Mouse (Mus musculus) neural tube, embryonic 14.5 days (tissue): ENCODE measurements around the gene Wnt1. TPM values are rescaled to one million over a fixed set of nuclear protein-coding genes. Genes with fewer than 3 reads are reported as not detected.
A peak's percentile ranks its signal among the peaks of the same experiment; 100 is the strongest.

Experiments used
- ATAC-seq: fragments of 200-750 bp; cut with Nextera tagmentation; 2 replicates; pipeline ENCODE4 v1.8.0; 2017; ENCODE audit warnings: low read depth, mild to moderate bottlenecking, moderate TSS enrichment, moderate library complexity
- H3K27ac ChIP-seq: fragments of 300-500 bp; sonication (generic); 2 replicates; pipeline ENCODE4 v1.5.1; 2014; ENCODE audit warnings: low read depth, mild to moderate bottlenecking, control low read depth, low read length, moderate library complexity, mixed read lengths
- H3K27me3 ChIP-seq: fragments of 300-500 bp; sonication (generic); 2 replicates; pipeline ENCODE4 v1.6.1; 2014; ENCODE audit warnings: low read length; ENCODE audit not compliant: control insufficient read depth, insufficient read depth
- H3K36me3 ChIP-seq: fragments of 300-500 bp; sonication (generic); 2 replicates; pipeline ENCODE4 v1.6.1; 2014; ENCODE audit warnings: low read length, mixed read lengths; ENCODE audit not compliant: control insufficient read depth, insufficient read depth
- H3K4me1 ChIP-seq: fragments of 300-500 bp; sonication (generic); 2 replicates; pipeline ENCODE4 v1.6.1; 2014; ENCODE audit warnings: low read length; ENCODE audit not compliant: control insufficient read depth, insufficient read depth
- H3K4me2 ChIP-seq: fragments of 300-500 bp; sonication (generic); 2 replicates; pipeline ENCODE4 v1.6.1; 2014; ENCODE audit warnings: mild to moderate bottlenecking, low read depth, low read length, control low read depth
- H3K4me3 ChIP-seq: fragments of 300-500 bp; sonication (generic); 2 replicates; pipeline ENCODE4 v1.5.1; 2014; ENCODE audit warnings: low read depth, low read length, control low read depth, mixed read lengths
- H3K9ac ChIP-seq: fragments of 300-500 bp; sonication (generic); replicated peaks from 2 replicates; pipeline ENCODE4 v1.6.1; 2014; ENCODE audit warnings: low read depth, mild to moderate bottlenecking, control low read depth, low read length, mixed read lengths
- H3K9me3 ChIP-seq: fragments of 300-500 bp; sonication (generic); 2 replicates; pipeline ENCODE4 v1.6.1; 2016; ENCODE audit warnings: low read length; ENCODE audit not compliant: control insufficient read depth
- WGBS: fragments of 180-500 bp; shearing (Covaris S2); extraction: QIAGEN DNeasy Blood & Tissue Kit; methylation state at CpG from one replicate; pipeline ENCODE4 v1.1.7; 2014; 5-methylcytosine and 5-hydroxymethylcytosine counted together
- polyA plus RNA-seq: library from polyadenylated mRNA; unstranded; fragments of >200 nt; fragmentation: Nextera tagmentation; extraction: Ambion mirVana; gene quantifications from 2 replicates; pipeline ENCODE4 v1.2.1, GENCODE M21; 2014

Gene Wnt1
- polyA plus RNA-seq, 1 experiment from 2014 or later: 1.9 TPM

DNA sequence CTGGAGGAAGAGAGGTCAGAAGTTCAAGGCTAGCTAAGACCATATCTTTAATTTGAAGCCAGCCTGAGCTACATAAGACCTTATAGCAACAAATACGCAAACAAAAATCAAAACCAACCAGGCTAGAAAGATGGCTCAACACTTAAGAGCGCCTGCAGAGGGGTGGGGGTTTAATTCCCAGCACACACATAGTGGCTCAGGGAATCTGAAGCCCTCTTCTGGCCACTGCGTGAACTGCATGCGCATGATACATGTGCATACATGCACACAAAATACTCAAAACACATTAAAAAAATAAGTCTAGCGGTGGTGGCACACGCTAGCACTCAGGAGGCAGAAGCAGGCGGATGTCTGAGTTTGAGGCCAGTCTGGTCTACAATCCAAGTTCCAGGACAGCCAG is 3.9 kb upstream of the Wnt1 start:
- no peak for ATAC-seq

DNA sequence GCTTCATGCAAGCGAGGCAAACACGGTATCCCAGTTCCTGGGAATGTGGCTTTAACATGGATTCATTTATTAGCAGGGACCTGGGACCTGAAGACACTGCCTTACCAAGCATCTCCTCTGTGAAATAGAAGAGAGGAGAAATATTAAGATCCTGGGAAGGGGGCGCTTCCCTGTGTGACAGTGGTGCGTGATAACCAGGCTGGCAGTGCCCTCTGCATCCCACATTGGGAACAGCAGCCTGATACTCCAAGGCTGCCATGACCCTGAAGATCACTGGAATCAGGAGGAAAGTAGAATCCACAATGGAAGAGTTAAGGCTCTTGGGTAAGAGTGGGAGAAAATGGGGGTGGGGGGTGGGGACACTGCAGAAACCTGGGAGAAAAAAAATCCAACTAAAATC is 1.7 kb upstream of the Wnt1 start:
- H3K4me3 ChIP-seq: no peak overlapping the region
- peaks cover 49% of the 10 kb centered on the region for H3K27me3 ChIP-seq
- WGBS: 29% methylated on average over 4 of the region's 4 CpGs
- peaks cover 10% of the 10 kb centered on the region; the same call in 1 of the 2 replicates for H3K4me1 ChIP-seq
- H3K9ac ChIP-seq: no peak overlapping the region
- no peak overlapping the region for H3K27ac ChIP-seq
- no peak for ATAC-seq
- H3K9me3 ChIP-seq: no peaks in the 10 kb centered on the region
- H3K36me3 ChIP-seq: no peaks in the 10 kb centered on the region
- no peak overlapping the region for H3K4me2 ChIP-seq

More for the DNA sequence above, 3.9 kb upstream of the Wnt1 start:
- Histone ChIP-seq H3K4me2 (no peak overlapping the region), H3K4me3 (no peak overlapping the region), H3K27me3 (peaks cover 38% of the 10 kb centered on the region), H3K27ac (no peak overlapping the region), H3K9me3 (no peaks in the 10 kb centered on the region), H3K36me3 (no peaks in the 10 kb centered on the region), H3K4me1 (no peaks in the 10 kb centered on the region), H3K9ac (no peak overlapping the region)
- 31% methylated on average over 7 of the region's 7 CpGs for WGBS

DNA sequence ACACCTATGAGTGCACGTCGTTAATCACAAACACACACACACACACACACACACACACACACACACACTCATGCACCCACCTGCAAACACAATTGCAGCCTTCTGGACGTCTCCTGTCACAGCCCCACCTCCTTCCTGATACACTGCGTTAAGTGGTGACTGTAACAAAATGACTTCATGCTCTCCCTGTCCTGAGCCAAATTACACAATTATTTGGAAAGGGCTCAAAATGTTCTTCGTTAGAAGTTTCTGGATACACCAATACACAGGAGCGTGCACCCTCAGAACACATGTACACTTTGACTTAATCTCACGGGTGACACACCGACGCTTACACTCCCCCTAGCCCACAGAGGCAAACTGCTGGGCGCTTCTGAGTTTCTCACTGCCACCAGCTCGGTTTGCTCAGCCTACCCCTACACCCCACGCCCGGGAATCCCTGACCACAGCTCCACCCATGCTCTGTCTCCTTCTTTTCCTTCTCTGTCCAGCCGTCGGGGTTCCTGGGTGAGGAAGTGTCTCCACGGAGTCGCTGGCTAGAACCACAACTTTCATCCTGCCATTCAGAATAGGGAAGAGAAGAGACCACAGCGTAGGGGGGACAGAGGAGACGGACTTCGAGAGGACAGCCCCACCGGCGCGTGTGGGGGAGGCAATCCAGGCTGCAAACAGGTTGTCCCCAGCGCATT is 541 bp upstream of the Wnt1 start:
- H3K4me3 ChIP-seq: no peak overlapping the region
- no peak for ATAC-seq
- no peak overlapping the region for H3K4me2 ChIP-seq
- peaks cover 59% of the 10 kb centered on the region for H3K27me3 ChIP-seq
- no peak overlapping the region for H3K27ac ChIP-seq
- H3K4me1 ChIP-seq: peaks cover 10% of the 10 kb centered on the region; the same call in 1 of the 2 replicates
- H3K36me3 ChIP-seq: no peaks in the 10 kb centered on the region
- H3K9ac ChIP-seq: no peak overlapping the region
- H3K9me3 ChIP-seq: no peaks in the 10 kb centered on the region
- 14% methylated on average over 24 of the region's 24 CpGs for WGBS

DNA sequence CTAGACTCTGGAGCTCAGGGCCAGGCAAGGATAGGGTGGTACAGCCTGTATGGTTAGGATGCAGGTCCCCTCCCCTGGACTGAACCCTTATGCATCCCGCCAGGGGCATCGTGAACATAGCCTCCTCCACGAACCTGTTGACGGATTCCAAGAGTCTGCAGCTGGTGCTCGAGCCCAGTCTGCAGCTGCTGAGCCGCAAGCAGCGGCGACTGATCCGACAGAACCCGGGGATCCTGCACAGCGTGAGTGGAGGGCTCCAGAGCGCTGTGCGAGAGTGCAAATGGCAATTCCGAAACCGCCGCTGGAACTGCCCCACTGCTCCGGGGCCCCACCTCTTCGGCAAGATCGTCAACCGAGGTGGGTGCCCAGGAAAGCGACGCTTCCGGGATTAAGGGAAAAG is 1.1 kb downstream of the Wnt1 start:
- Histone ChIP-seq H3K9me3 (no peaks in the 10 kb centered on the region), H3K4me3 (peak overlapping the region; percentile 16; the same call in 1 of the 2 replicates), H3K4me1 (peaks cover 10% of the 10 kb centered on the region; the same call in 1 of the 2 replicates), H3K27me3 (peaks cover 76% of the 10 kb centered on the region), H3K4me2 (no peak overlapping the region), H3K27ac (no peak overlapping the region), H3K9ac (no peak overlapping the region), H3K36me3 (no peaks in the 10 kb centered on the region)
- ATAC-seq: no peak
- WGBS: under 1% methylated on average over 23 of the region's 23 CpGs

DNA sequence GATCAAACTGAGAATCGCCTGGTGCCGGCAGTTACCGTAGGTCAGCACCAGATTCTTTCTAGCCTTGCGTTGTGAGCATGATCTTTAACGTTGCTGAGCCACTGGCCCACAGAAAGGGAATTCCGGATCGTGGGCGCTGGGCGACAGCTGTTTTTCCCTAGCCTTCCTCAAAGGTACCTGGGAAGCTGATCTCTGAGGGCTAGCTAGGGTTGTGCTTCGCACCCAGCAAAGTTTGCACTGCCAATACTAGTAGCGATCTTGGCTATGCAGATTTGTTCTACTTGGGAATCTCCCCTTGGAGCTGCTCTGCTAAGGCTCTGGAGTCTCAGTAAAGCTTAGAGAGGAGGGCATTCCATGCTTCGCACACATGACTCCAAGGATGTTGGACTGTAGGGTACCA is 1.6 kb downstream of the Wnt1 start:
- Histone ChIP-seq H3K4me3 (peak overlapping the region; percentile 16; the same call in 1 of the 2 replicates), H3K27me3 (peaks cover 80% of the 10 kb centered on the region), H3K9me3 (no peaks in the 10 kb centered on the region), H3K4me2 (no peak overlapping the region), H3K9ac (no peak overlapping the region), H3K4me1 (peaks cover 10% of the 10 kb centered on the region; the same call in 1 of the 2 replicates), H3K27ac (no peak overlapping the region), H3K36me3 (no peaks in the 10 kb centered on the region)
- no peak for ATAC-seq
- 1% methylated on average over 12 of the region's 12 CpGs for WGBS

DNA sequence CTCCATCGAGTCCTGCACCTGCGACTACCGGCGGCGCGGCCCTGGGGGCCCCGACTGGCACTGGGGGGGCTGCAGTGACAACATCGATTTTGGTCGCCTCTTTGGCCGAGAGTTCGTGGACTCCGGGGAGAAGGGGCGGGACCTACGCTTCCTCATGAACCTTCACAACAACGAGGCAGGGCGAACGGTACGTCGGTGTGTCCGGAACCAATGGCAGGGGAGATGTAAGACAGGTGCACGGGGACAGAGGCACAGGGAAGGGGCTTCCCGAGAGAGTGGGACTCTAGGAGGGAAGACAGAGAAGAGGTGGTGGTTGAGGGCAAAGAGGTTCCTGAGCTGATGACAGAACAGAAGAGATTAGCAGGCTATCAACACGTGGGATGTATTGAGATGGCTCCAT is 2.1 kb downstream of the Wnt1 start:
- Histone ChIP-seq H3K4me1 (peaks cover 13% of the 10 kb centered on the region), H3K9me3 (no peaks in the 10 kb centered on the region), H3K4me3 (no peak overlapping the region; the same call in 1 of the 2 replicates), H3K9ac (no peak overlapping the region), H3K27me3 (peaks cover 80% of the 10 kb centered on the region), H3K36me3 (no peaks in the 10 kb centered on the region), H3K4me2 (no peak overlapping the region), H3K27ac (no peak overlapping the region)
- WGBS: under 1% methylated on average over 23 of the region's 23 CpGs
- no peak for ATAC-seq

DNA sequence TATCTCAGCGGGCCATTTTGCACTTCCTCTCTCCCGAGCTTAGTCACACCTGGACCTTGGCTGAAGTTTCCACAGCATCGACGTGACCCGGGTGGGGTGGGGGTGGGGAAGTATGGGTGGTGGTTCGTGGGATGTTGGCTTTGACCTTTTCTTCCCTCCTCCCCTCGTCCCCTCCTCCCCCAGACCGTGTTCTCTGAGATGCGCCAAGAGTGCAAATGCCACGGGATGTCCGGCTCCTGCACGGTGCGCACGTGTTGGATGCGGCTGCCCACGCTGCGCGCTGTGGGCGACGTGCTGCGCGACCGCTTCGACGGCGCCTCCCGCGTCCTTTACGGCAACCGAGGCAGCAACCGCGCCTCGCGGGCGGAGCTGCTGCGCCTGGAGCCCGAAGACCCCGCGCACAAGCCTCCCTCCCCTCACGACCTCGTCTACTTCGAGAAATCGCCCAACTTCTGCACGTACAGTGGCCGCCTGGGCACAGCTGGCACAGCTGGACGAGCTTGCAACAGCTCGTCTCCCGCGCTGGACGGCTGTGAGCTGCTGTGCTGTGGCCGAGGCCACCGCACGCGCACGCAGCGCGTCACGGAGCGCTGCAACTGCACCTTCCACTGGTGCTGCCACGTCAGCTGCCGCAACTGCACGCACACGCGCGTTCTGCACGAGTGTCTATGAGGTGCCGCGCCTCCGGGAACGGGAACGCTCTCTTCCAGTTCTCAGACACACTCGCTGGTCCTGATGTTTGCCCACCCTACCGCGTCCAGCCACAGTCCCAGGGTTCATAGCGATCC is 2.8 kb downstream of the Wnt1 start:
- Histone ChIP-seq H3K4me1 (peaks cover 16% of the 10 kb centered on the region), H3K4me2 (peak overlapping the region; percentile 52), H3K9me3 (no peaks in the 10 kb centered on the region), H3K27ac (no peak overlapping the region), H3K36me3 (no peaks in the 10 kb centered on the region), H3K9ac (0 out of 2 replicates have a peak overlapping the region, but pooled peaks have one; percentile 16), H3K27me3 (peaks cover 83% of the 10 kb centered on the region), H3K4me3 (peak overlapping the region; percentile 31)
- ATAC-seq: peak; percentile 44
- WGBS: under 1% methylated on average over 75 of the region's 75 CpGs

DNA sequence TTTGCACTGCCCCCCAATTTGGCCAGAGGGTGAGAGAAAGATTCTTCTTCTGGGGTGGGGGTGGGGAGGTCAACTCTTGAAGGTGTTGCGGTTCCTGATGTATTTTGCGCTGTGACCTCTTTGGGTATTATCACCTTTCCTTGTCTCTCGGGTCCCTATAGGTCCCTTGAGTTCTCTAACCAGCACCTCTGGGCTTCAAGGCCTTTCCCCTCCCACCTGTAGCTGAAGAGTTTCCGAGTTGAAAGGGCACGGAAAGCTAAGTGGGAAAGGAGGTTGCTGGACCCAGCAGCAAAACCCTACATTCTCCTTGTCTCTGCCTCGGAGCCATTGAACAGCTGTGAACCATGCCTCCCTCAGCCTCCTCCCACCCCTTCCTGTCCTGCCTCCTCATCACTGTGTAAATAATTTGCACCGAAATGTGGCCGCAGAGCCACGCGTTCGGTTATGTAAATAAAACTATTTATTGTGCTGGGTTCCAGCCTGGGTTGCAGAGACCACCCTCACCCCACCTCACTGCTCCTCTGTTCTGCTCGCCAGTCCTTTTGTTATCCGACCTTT is 3.6 kb downstream of the Wnt1 start:
- Histone ChIP-seq H3K4me2 (peak overlapping the region; percentile 52), H3K27ac (no peak overlapping the region), H3K9ac (0 out of 2 replicates have a peak overlapping the region, but pooled peaks have one; percentile 16), H3K36me3 (no peaks in the 10 kb centered on the region), H3K27me3 (peaks cover 78% of the 10 kb centered on the region), H3K9me3 (no peaks in the 10 kb centered on the region), H3K4me3 (peak overlapping the region; percentile 31), H3K4me1 (peaks cover 20% of the 10 kb centered on the region)
- 3% methylated on average over 13 of the region's 13 CpGs for WGBS
- no peak for ATAC-seq
